Mouse (Mus musculus): ENCODE data around the gene 2010111I01Rik. TPM values are rescaled to one million over a fixed set of nuclear protein-coding genes. Genes with fewer than 3 reads are reported as not detected.

Gene 2010111I01Rik
- polyA plus RNA-seq, 1 experiment = 174 TPM

- TF ChIP-seq POLR2A (IDR thresholded peaks at IDR 0.05; ENCODE audit: low read depth, low read length) (no peak), CTCF (IDR thresholded peaks at IDR 0.05; ENCODE audit: borderline replicate concordance, insufficient read depth, low read length) (no peak)
- peaks cover 6% of the 10 kb centered on the region for H3K4me1 ChIP-seq (ENCODE audit: control insufficient read depth, insufficient read depth, low read length)
- no peak overlapping the region for H3K4me3 ChIP-seq (ENCODE audit: insufficient read depth, low read length)
- H3K27ac ChIP-seq (ENCODE audit: insufficient read depth, low read length) = no peak overlapping the region
Observed at GRCm38 (mm10) chr13:63134879-63135421, 170.3 kb downstream of the 2010111I01Rik start.

GRCm38 (mm10) chr13:63135994-63136393 lies 171.3 kb downstream of the 2010111I01Rik start:
- Histone ChIP-seq H3K27ac (ENCODE audit: insufficient read depth, low read length) (no peak overlapping the region), H3K4me1 (ENCODE audit: control insufficient read depth, insufficient read depth, low read length) (peaks cover 10% of the 10 kb centered on the region), H3K4me3 (ENCODE audit: insufficient read depth, low read length) (no peak overlapping the region)
- no peak for TF ChIP-seq POLR2A (IDR thresholded peaks at IDR 0.05; ENCODE audit: low read depth, low read length)
- TF ChIP-seq CTCF (IDR thresholded peaks at IDR 0.05; ENCODE audit: borderline replicate concordance, insufficient read depth, low read length) = no peak

- Histone ChIP-seq H3K4me1 (ENCODE audit: control insufficient read depth, insufficient read depth, low read length) (peaks cover 13% of the 10 kb centered on the region), H3K4me3 (ENCODE audit: insufficient read depth, low read length) (no peak overlapping the region), H3K27ac (ENCODE audit: insufficient read depth, low read length) (no peak overlapping the region)
- TF ChIP-seq CTCF (IDR thresholded peaks at IDR 0.05; ENCODE audit: borderline replicate concordance, insufficient read depth, low read length) (no peak), POLR2A (IDR thresholded peaks at IDR 0.05; ENCODE audit: low read depth, low read length) (no peak)
Observed at GRCm38 (mm10) chr13:63136775-63137174, 172.1 kb downstream of the 2010111I01Rik start.

- Histone ChIP-seq H3K4me3 (ENCODE audit: insufficient read depth, low read length) (no peak overlapping the region), H3K27ac (ENCODE audit: insufficient read depth, low read length) (0 out of 2 replicates have a peak overlapping the region, but pooled peaks have one; percentile 99), H3K4me1 (ENCODE audit: control insufficient read depth, insufficient read depth, low read length) (peaks cover 13% of the 10 kb centered on the region)
- TF ChIP-seq POLR2A (IDR thresholded peaks at IDR 0.05; ENCODE audit: low read depth, low read length) (no peak), CTCF (IDR thresholded peaks at IDR 0.05; ENCODE audit: borderline replicate concordance, insufficient read depth, low read length) (no peak)
Observed at GRCm38 (mm10) chr13:63138376-63139048, 173.8 kb downstream of the 2010111I01Rik start.

GRCm38 (mm10) chr13:63139463-63140226 lies 175.0 kb downstream of the 2010111I01Rik start:
- H3K4me1 ChIP-seq (ENCODE audit: control insufficient read depth, insufficient read depth, low read length) = peaks cover 13% of the 10 kb centered on the region
- H3K4me3 ChIP-seq (ENCODE audit: insufficient read depth, low read length) = no peak overlapping the region
- TF ChIP-seq CTCF (IDR thresholded peaks at IDR 0.05; ENCODE audit: borderline replicate concordance, insufficient read depth, low read length) (no peak), POLR2A (IDR thresholded peaks at IDR 0.05; ENCODE audit: low read depth, low read length) (no peak)
- H3K27ac ChIP-seq (ENCODE audit: insufficient read depth, low read length) = peak overlapping the region; percentile 99

GRCm38 (mm10) chr13:63140784-63141183 lies 176.1 kb downstream of the 2010111I01Rik start:
- Histone ChIP-seq H3K4me3 (ENCODE audit: insufficient read depth, low read length) (no peak overlapping the region), H3K4me1 (ENCODE audit: control insufficient read depth, insufficient read depth, low read length) (peaks cover 13% of the 10 kb centered on the region), H3K27ac (ENCODE audit: insufficient read depth, low read length) (peak overlapping the region; percentile 99)
- TF ChIP-seq POLR2A (IDR thresholded peaks at IDR 0.05; ENCODE audit: low read depth, low read length) = no peak
- TF ChIP-seq CTCF (IDR thresholded peaks at IDR 0.05; ENCODE audit: borderline replicate concordance, insufficient read depth, low read length) = no peak

- Histone ChIP-seq H3K4me1 (ENCODE audit: control insufficient read depth, insufficient read depth, low read length) (peaks cover 13% of the 10 kb centered on the region), H3K27ac (ENCODE audit: insufficient read depth, low read length) (peak overlapping the region; percentile 89)
- TF ChIP-seq CTCF (IDR thresholded peaks at IDR 0.05; ENCODE audit: borderline replicate concordance, insufficient read depth, low read length) (no peak), POLR2A (IDR thresholded peaks at IDR 0.05; ENCODE audit: low read depth, low read length) (no peak)
Observed at GRCm38 (mm10) chr13:63141275-63141674, 176.6 kb downstream of the 2010111I01Rik start.

GRCm38 (mm10) chr13:63146604-63147188 lies 182.0 kb downstream of the 2010111I01Rik start:
- no peak overlapping the region for H3K4me3 ChIP-seq (ENCODE audit: insufficient read depth, low read length)
- no peak overlapping the region for H3K27ac ChIP-seq (ENCODE audit: insufficient read depth, low read length)
- H3K4me1 ChIP-seq (ENCODE audit: control insufficient read depth, insufficient read depth, low read length) = no peaks in the 10 kb centered on the region; the same call in 1 of the 2 replicates
- TF ChIP-seq CTCF (IDR thresholded peaks at IDR 0.05; ENCODE audit: borderline replicate concordance, insufficient read depth, low read length) (no peak), POLR2A (IDR thresholded peaks at IDR 0.05; ENCODE audit: low read depth, low read length) (no peak)

More at GRCm38 (mm10) chr13:63141275-63141674, 176.6 kb downstream of the 2010111I01Rik start:
- no peak overlapping the region for H3K4me3 ChIP-seq (ENCODE audit: insufficient read depth, low read length)

GRCm38 (mm10) chr13:63148157-63148556 lies 183.5 kb downstream of the 2010111I01Rik start:
- Histone ChIP-seq H3K4me3 (ENCODE audit: insufficient read depth, low read length) (no peak overlapping the region), H3K4me1 (ENCODE audit: control insufficient read depth, insufficient read depth, low read length) (no peaks in the 10 kb centered on the region; the same call in 1 of the 2 replicates), H3K27ac (ENCODE audit: insufficient read depth, low read length) (no peak overlapping the region)
- no peak for TF ChIP-seq CTCF (IDR thresholded peaks at IDR 0.05; ENCODE audit: borderline replicate concordance, insufficient read depth, low read length)
- TF ChIP-seq POLR2A (IDR thresholded peaks at IDR 0.05; ENCODE audit: low read depth, low read length) = no peak

Measured in embryonic fibroblast, embryonic 13.5 days (primary cell).